Mouse (Mus musculus) embryo, embryonic 10 days (tissue): ENCODE measurements at regions not wholly inside any gene's neighbourhood (a gene's known extent, or its start where the extent isn't known, plus 50 kb on each side); places are given as distances from the start of the nearest gene placed in this dataset.

Experiments
- DNase-seq: peaks from one replicate; pipeline ENCODE4 v3.0.0-alpha.2; 2015; ENCODE audit warnings: low spot score

DNA sequence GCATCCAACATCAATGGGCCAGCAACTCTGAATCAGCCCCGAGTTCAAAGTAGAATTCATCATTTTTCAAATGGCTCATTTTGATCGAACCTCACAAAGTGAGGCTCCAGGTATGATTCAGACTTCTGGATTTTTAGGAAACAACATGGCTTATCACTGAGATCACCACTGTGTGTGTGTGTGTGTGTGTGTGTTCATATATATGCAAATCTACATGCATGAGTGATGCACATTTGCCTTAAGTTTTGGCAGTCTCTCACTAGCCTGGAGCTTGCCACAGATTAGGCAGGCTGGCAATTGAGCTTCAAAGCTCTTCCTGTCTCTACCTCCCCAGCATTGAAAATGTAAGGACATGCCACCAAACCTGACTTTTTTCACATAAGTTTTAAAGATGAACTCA lies 195.1 kb upstream of the Mindy3 start:
- no peak for DNase-seq

- no peak for DNase-seq
These were observed 194.6 kb upstream of the Mindy3 start for GRCm38 (mm10) chr2:12613858-12614257.

DNA sequence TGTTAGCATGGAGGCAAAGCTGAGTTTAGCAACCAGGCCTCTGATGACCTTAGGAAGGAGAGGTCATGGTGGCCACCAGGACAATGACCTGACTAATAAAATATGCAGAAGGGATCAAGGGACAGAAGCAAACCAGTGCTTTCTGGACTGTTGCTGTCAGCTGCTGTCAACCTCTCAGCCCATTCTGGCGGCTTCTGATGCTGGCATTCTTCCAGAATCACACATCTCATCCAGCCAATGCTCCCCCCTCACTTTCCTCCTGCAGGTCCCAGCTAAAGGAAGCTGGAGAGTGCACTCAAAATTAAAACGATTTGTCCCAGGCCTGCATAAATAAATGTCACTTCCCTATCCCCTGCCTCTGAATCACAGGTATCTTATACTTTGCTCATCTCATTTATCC lies 163.3 kb upstream of the Mindy3 start:
- peak; percentile 4 for DNase-seq

DNA sequence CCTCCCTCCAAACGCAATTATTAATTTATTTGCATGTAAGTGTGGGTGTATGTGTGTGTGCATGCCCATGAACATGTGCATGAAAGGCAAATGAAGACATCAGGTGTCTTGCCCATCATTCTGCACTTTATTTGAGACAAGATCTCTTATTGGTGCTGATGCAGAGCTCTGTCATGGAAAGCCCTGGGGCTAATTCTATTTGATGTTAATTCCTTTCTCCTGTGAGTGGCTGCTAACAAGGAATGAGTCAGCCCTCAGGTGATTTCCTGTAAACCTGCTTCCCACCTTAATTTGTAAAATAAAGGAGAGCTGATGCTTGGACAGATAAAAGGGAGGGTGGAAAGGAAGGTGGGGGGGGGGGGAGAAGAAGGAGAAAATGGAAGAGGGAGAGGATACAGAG lies 138.5 kb upstream of the Mindy3 start:
- no peak for DNase-seq

DNA sequence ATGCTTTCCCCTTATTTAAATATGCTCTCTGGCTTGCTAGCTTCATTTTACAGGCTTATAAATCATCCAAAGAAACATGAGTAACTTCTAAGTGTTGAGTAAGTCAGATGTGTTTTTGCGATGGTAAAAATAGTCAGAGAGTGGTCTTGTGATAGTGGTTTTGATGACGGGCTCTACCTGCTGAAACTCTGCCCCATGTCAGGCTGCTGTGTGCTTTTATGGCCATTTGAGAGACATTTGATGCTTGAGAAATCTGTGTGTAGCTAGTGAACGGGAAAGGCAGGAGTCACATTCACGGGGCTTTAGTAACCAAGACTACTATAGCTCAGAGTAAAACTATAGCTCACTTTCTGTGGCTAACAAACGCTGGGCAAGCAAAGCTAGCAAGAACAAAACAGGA lies 103.1 kb upstream of the Mindy3 start:
- DNase-seq: no peak

GRCm38 (mm10) chr2:12521744-12522143 lies 102.5 kb upstream of the Mindy3 start:
- no peak for DNase-seq

GRCm38 (mm10) chr2:12492369-12492768 lies 73.1 kb upstream of the Mindy3 start:
- DNase-seq: peak; percentile 13

DNA sequence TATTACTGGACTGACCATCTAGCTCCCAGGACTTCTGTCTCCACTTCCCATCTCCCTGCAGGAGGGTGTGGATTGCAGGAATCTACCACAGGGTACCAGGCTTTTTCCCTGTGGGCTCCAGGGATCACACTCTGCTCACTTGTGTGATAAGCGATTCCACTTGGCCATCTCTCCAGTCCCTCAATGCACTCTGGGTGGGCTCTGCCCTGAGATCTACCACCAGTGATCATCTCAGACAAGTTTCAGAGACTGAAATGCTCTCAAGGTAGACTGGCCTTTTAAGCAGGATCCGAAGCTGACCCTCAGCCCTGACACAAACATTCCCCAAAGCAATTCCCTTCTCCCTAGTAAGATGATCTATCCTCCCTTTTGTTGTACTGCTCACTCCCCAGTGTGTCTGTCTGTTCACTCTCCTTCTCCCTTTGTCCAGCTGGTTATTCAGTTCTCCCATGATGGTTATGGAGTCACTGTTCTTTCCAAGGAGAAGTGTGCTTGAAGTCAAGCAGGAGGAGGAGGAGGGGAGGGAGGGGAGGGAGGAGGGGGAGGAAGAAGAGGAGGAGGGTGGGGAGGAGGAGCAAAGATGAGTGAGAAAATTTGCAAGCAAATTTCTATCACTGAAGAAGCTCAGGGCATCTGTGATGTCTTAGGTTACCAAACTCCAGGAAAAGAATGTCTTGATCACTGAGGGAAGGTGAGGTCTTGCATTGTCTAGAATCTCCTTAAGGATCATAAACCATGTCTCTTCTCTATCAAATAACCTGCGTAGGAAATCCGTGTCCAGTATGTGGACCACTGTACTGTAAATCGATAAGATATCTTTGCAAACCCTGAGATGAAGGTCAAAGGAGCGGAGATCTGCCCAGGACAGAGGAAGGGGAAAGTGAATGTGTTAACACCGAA lies 50.4 kb upstream of the Mindy3 start:
- no peak for DNase-seq
